Mouse (Mus musculus): ENCODE results near the gene Bcar1. TPM values are rescaled to one million over a fixed set of nuclear protein-coding genes. Genes with fewer than 3 reads are reported as not detected.
A peak's percentile ranks its signal among the peaks of the same experiment; 100 is the strongest.

Gene Bcar1
- polyA plus RNA-seq (2014; fragmentation: Nextera tagmentation; extraction: Ambion mirVana), result 46.6 and 53.8 TPM in 2 replicates

DNA sequence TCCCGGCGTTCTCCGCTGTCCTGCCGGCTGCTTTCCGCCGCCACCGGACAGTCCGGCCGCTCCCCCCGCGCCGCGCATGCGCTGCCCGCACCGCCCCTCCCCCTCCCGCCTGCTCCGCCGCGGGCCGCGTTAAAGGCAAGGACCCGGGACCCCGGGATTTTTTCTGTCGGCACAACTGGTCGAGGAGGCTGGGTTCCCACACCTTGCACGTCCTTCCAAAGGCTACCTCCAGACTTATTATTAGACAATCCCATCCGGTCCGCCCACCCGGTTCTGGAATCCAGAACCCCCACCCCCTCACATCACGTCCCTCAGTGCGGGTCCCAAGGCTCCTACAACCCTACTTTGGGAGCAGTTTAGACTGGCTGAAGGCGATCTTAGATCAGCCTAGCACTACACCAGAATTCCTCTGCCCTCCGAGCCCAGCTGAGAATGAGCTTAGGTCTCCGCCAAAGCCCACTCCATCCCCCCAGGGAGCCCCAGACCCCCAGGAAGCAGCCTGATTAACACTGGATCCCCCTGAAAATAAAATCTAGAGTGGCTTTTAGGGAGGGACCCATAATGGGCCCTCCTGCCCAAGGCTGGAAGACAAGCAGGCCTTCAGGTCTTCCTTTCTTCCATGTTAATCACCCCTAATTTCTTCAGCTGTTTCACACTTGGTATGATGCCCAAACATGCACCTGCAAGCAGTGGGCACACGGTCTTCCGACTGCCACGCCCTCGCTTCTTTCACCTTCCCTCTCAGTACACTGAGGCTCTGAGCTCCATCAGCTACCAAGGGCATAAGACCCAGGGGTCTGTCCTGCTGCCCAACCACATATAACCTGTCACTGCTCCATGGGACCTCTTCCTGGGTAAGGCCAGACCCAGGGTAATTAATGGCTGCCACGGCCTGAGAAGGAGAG, at the start of gene Bcar1:
Gene Bcar1 (minus strand): TSS at position 18 of the 905 bp plus-strand sequence.
- Histone ChIP-seq H3K9ac (ENCODE audit: low read depth, low read length) (peak within 1 kb of the TSS; percentile 97), H3K27ac (ENCODE audit: low read depth, low read length) (peak within 1 kb of the TSS; percentile 74), H3K4me1 (ENCODE audit: control insufficient read depth, insufficient read depth, low read length) (peaks cover 64% of the 10 kb centered on the region), H3K36me3 (ENCODE audit: control insufficient read depth, insufficient read depth, low read length) (no peaks in the 10 kb centered on the region), H3K9me3 (replicated peaks; ENCODE audit: control insufficient read depth, low read length) (no peaks in the 10 kb centered on the region), H3K4me3 (ENCODE audit: low read depth, low read length) (peak within 1 kb of the TSS; percentile 86), H3K4me2 (peak within 1 kb of the TSS; percentile 76), H3K27me3 (ENCODE audit: control insufficient read depth, insufficient read depth, low read length) (no peaks in the 10 kb centered on the region)
- ATAC-seq (replicated peaks; ENCODE audit: insufficient number of reproducible peaks, low FRiP score, low TSS enrichment), result peak; percentile 47
- WGBS (ENCODE audit: insufficient replicate concordance), result 10% methylated on average over 40 of the region's 40 CpGs

GRCm38 (mm10) chr8:111789639-111790038, 46.0 kb upstream of the Bcar1 start:
- Histone ChIP-seq H3K4me2 (no peak overlapping the region), H3K4me3 (ENCODE audit: low read depth, low read length) (no peak overlapping the region), H3K9ac (ENCODE audit: low read depth, low read length) (no peak overlapping the region), H3K9me3 (replicated peaks; ENCODE audit: control insufficient read depth, low read length) (no peaks in the 10 kb centered on the region), H3K36me3 (ENCODE audit: control insufficient read depth, insufficient read depth, low read length) (no peaks in the 10 kb centered on the region; the same call in 1 of the 2 replicates), H3K27me3 (ENCODE audit: control insufficient read depth, insufficient read depth, low read length) (no peaks in the 10 kb centered on the region), H3K27ac (ENCODE audit: low read depth, low read length) (no peak overlapping the region), H3K4me1 (ENCODE audit: control insufficient read depth, insufficient read depth, low read length) (peaks cover 22% of the 10 kb centered on the region)
- no peak for ATAC-seq (replicated peaks; ENCODE audit: insufficient number of reproducible peaks, low FRiP score, low TSS enrichment)

DNA sequence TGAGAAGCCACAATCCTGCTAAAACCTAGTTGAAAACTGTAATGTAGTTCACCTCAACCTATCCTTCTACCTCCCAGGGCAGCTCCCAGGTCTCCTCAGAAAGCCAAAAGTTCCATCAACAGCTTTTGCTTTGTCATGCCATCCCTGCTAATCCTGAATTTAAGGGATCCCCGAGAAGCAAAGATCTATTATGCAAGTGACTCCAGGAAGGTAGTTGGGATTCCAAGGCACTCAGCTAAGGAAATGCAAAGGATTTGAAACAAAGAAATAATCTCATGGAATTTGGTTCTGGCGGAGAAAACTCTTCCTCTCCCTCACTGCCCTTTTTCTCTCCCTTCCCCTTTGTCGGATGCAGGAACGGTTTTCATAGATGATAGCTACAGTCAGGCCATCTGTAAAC, 45.6 kb upstream of the Bcar1 start:
- peaks cover 22% of the 10 kb centered on the region for H3K4me1 ChIP-seq (ENCODE audit: control insufficient read depth, insufficient read depth, low read length)
- no peaks in the 10 kb centered on the region for H3K9me3 ChIP-seq (replicated peaks; ENCODE audit: control insufficient read depth, low read length)
- no peak overlapping the region for H3K9ac ChIP-seq (ENCODE audit: low read depth, low read length)
- H3K27me3 ChIP-seq (ENCODE audit: control insufficient read depth, insufficient read depth, low read length), result no peaks in the 10 kb centered on the region
- WGBS (ENCODE audit: insufficient replicate concordance), result 53% methylated on average over 4 of the region's 4 CpGs
- H3K4me3 ChIP-seq (ENCODE audit: low read depth, low read length), result no peak overlapping the region
- no peak overlapping the region for H3K27ac ChIP-seq (ENCODE audit: low read depth, low read length)
- H3K36me3 ChIP-seq (ENCODE audit: control insufficient read depth, insufficient read depth, low read length), result no peaks in the 10 kb centered on the region; the same call in 1 of the 2 replicates
- no peak for ATAC-seq (replicated peaks; ENCODE audit: insufficient number of reproducible peaks, low FRiP score, low TSS enrichment)
- no peak overlapping the region for H3K4me2 ChIP-seq

- H3K9me3 ChIP-seq (replicated peaks; ENCODE audit: control insufficient read depth, low read length), result no peaks in the 10 kb centered on the region
- H3K27me3 ChIP-seq (ENCODE audit: control insufficient read depth, insufficient read depth, low read length), result no peaks in the 10 kb centered on the region
- H3K4me3 ChIP-seq (ENCODE audit: low read depth, low read length), result no peak overlapping the region
- H3K36me3 ChIP-seq (ENCODE audit: control insufficient read depth, insufficient read depth, low read length), result no peaks in the 10 kb centered on the region
- H3K4me1 ChIP-seq (ENCODE audit: control insufficient read depth, insufficient read depth, low read length), result peaks cover 22% of the 10 kb centered on the region
- no peak overlapping the region for H3K27ac ChIP-seq (ENCODE audit: low read depth, low read length)
- no peak for ATAC-seq (replicated peaks; ENCODE audit: insufficient number of reproducible peaks, low FRiP score, low TSS enrichment)
- no peak overlapping the region for H3K9ac ChIP-seq (ENCODE audit: low read depth, low read length)
- no peak overlapping the region for H3K4me2 ChIP-seq
- 67% methylated on average over 3 of the region's 3 CpGs for WGBS (ENCODE audit: insufficient replicate concordance)
Measured at GRCm38 (mm10) chr8:111788497-111788896, 44.9 kb upstream of the Bcar1 start.

GRCm38 (mm10) chr8:111788085-111788484, 44.5 kb upstream of the Bcar1 start:
- Histone ChIP-seq H3K27me3 (ENCODE audit: control insufficient read depth, insufficient read depth, low read length) (no peaks in the 10 kb centered on the region), H3K9me3 (replicated peaks; ENCODE audit: control insufficient read depth, low read length) (no peaks in the 10 kb centered on the region), H3K27ac (ENCODE audit: low read depth, low read length) (peak overlapping the region; percentile 46), H3K9ac (ENCODE audit: low read depth, low read length) (no peak overlapping the region), H3K4me1 (ENCODE audit: control insufficient read depth, insufficient read depth, low read length) (peaks cover 22% of the 10 kb centered on the region), H3K4me3 (ENCODE audit: low read depth, low read length) (no peak overlapping the region), H3K4me2 (no peak overlapping the region), H3K36me3 (ENCODE audit: control insufficient read depth, insufficient read depth, low read length) (no peaks in the 10 kb centered on the region)
- 52% methylated on average over 5 of the region's 5 CpGs for WGBS (ENCODE audit: insufficient replicate concordance)
- no peak for ATAC-seq (replicated peaks; ENCODE audit: insufficient number of reproducible peaks, low FRiP score, low TSS enrichment)

DNA sequence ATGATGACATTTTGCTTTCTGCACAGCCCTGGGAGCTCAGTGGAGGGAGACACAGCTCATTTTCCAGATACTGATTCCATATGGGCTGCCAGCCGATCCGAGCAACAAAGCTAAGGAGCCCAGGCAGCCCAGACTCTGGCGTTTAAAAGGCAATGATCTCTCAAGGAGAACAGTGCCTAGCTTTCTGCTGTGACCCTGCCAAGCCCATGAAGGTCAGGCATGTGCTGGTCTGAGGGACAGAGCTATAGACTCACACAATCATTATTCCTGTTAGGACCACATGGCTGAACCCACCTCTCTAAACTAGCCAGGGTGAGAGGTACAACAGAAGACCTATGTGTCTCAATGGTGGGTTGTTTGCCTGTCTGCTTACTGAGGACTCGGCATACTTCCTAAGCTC, 44.1 kb upstream of the Bcar1 start:
- no peaks in the 10 kb centered on the region for H3K36me3 ChIP-seq (ENCODE audit: control insufficient read depth, insufficient read depth, low read length)
- no peaks in the 10 kb centered on the region for H3K9me3 ChIP-seq (replicated peaks; ENCODE audit: control insufficient read depth, low read length)
- 0 out of 2 replicates have a peak overlapping the region, but pooled peaks have one; percentile 43 for H3K9ac ChIP-seq (ENCODE audit: low read depth, low read length)
- H3K27ac ChIP-seq (ENCODE audit: low read depth, low read length), result peak overlapping the region; percentile 46
- peak overlapping the region; percentile 27; the same call in 1 of the 2 replicates for H3K4me2 ChIP-seq
- 48% methylated on average over 4 of the region's 4 CpGs for WGBS (ENCODE audit: insufficient replicate concordance)
- H3K27me3 ChIP-seq (ENCODE audit: control insufficient read depth, insufficient read depth, low read length), result no peaks in the 10 kb centered on the region
- H3K4me3 ChIP-seq (ENCODE audit: low read depth, low read length), result no peak overlapping the region
- peaks cover 22% of the 10 kb centered on the region for H3K4me1 ChIP-seq (ENCODE audit: control insufficient read depth, insufficient read depth, low read length)
- ATAC-seq (replicated peaks; ENCODE audit: insufficient number of reproducible peaks, low FRiP score, low TSS enrichment), result no peak

DNA sequence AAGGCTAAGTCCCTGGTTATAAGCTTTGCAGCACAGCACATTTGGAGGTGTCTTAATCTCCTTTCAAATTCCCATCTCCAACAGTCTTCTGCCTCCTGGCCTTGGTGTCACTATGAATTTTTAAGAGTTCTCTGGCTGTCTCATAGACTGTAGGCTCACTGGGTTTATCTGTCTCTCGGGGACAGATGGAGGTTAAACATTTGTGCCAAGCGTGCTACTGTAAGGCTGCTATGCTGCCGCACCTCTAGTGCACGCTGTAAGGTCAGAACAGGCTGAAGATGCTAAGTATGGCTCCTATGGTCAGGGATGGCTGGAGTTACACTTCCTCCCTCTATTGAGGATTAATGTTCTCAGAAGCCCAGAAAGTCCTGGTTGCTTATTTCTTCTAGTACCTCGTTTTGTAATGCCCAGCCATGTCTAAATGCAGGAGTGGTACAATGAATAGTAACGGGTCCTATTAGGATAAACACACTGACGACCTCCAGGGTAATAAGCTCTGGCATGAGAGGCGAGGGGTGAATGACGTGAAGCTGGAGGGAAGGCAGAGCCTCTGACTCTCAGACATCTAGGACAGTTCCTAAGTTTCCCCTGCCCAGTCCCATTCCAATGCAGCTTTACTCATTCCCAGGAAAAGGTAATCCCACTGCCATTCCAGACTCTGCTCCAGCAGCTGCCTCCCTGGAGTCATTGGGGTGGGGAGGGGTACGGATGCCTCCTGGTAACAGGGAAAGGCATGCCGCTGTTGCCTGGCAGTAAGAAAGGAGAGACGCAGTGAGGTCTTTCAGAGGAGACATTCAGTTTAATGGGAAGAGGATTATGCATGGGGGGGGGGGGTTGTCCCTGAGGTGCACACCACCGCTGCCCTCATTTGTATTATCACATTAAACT, 43.3 kb upstream of the Bcar1 start:
- Histone ChIP-seq H3K9ac (ENCODE audit: low read depth, low read length) (no peak overlapping the region), H3K9me3 (replicated peaks; ENCODE audit: control insufficient read depth, low read length) (no peaks in the 10 kb centered on the region), H3K36me3 (ENCODE audit: control insufficient read depth, insufficient read depth, low read length) (no peaks in the 10 kb centered on the region), H3K4me1 (ENCODE audit: control insufficient read depth, insufficient read depth, low read length) (peaks cover 22% of the 10 kb centered on the region), H3K27me3 (ENCODE audit: control insufficient read depth, insufficient read depth, low read length) (no peaks in the 10 kb centered on the region), H3K27ac (ENCODE audit: low read depth, low read length) (peak overlapping the region; percentile 46; the same call in 1 of the 2 replicates), H3K4me2 (peak overlapping the region; percentile 27; the same call in 1 of the 2 replicates), H3K4me3 (ENCODE audit: low read depth, low read length) (no peak overlapping the region)
- ATAC-seq (replicated peaks; ENCODE audit: insufficient number of reproducible peaks, low FRiP score, low TSS enrichment), result no peak
- WGBS (ENCODE audit: insufficient replicate concordance), result 56% methylated on average over 13 of the region's 13 CpGs

DNA sequence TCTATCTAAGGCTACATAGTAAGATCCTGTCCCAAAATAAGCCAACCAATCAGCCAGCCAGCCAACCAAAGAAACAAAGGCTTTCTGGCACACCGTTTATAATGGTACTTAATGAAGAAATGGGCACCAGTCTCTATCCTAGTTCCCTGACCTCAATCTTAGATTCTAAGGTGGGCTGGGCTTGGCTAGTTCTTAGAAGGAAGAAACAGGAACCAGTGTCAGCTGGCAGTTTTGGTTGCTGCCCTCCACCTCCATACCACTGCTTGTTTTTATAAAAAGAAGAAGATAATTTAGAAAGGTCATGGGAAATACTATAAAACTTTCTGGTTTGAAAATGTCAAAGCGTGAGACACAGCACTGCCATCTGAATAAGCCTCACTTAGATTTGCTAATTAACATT, 42.5 kb upstream of the Bcar1 start:
- H3K36me3 ChIP-seq (ENCODE audit: control insufficient read depth, insufficient read depth, low read length), result no peaks in the 10 kb centered on the region
- no peak overlapping the region for H3K4me2 ChIP-seq
- WGBS (ENCODE audit: insufficient replicate concordance), result 89% methylated on average over 2 of the region's 2 CpGs
- H3K9me3 ChIP-seq (replicated peaks; ENCODE audit: control insufficient read depth, low read length), result no peaks in the 10 kb centered on the region
- no peak overlapping the region for H3K4me3 ChIP-seq (ENCODE audit: low read depth, low read length)
- no peak overlapping the region for H3K9ac ChIP-seq (ENCODE audit: low read depth, low read length)
- no peak for ATAC-seq (replicated peaks; ENCODE audit: insufficient number of reproducible peaks, low FRiP score, low TSS enrichment)
- peaks cover 22% of the 10 kb centered on the region for H3K4me1 ChIP-seq (ENCODE audit: control insufficient read depth, insufficient read depth, low read length)
- H3K27me3 ChIP-seq (ENCODE audit: control insufficient read depth, insufficient read depth, low read length), result no peaks in the 10 kb centered on the region
- H3K27ac ChIP-seq (ENCODE audit: low read depth, low read length), result no peak overlapping the region

Measured in heart, embryonic 11.5 days (tissue).